Mouse (Mus musculus): ENCODE measurements around the gene Fbln7. TPM values are rescaled to one million over a fixed set of nuclear protein-coding genes. Genes with fewer than 3 reads are reported as not detected.

Fbln7 gene
- total and polyA plus RNA-seq, 3 experiments = not detected

- H3K9me3 ChIP-seq (replicated peaks; ENCODE audit: insufficient read depth, low read length) = no peaks in the 10 kb centered on the region
- DNase-seq (ENCODE audit: low read depth, low spot score) = no peak
- TF ChIP-seq GATA1 (IDR thresholded peaks at IDR 0.05; ENCODE audit: low read depth, low read length) (no peak), SIN3A (IDR thresholded peaks at IDR 0.05; ENCODE audit: low read length) (no peak), TAL1 (IDR thresholded peaks at IDR 0.05; ENCODE audit: low read length) (no peak), RCOR1 (IDR thresholded peaks at IDR 0.05; ENCODE audit: low read depth, low read length) (no peak), NRF1 (IDR thresholded peaks at IDR 0.05; ENCODE audit: insufficient read depth, low read depth, low read length, poor library complexity, severe bottlenecking) (no peak), TCF12 (IDR thresholded peaks at IDR 0.05; ENCODE audit: low read depth, low read length) (no peak), TBP (IDR thresholded peaks at IDR 0.05; ENCODE audit: low read depth, low read length) (no peak), CHD1 (IDR thresholded peaks at IDR 0.05; ENCODE audit: low read depth, low read length) (no peak), MXI1 (IDR thresholded peaks at IDR 0.05; ENCODE audit: low read depth, low read length) (no peak), CHD2 (IDR thresholded peaks at IDR 0.05; ENCODE audit: low read length) (no peak)
- no peaks in the 10 kb centered on the region for H3K4me1 ChIP-seq (ENCODE audit: control insufficient read depth in 1 of 2, insufficient read depth in 2 of 2, low read length in 2 of 2)
- H3K4me3 ChIP-seq (ENCODE audit: control insufficient read depth in 1 of 2, insufficient read depth in 1 of 2, low read depth in 2 of 2, low read length in 2 of 2) = no peak overlapping the region
- 0 out of 2 replicates have a peak, but pooled peaks cover 2% of the 10 kb centered on the region for H3K79me2 ChIP-seq (ENCODE audit: control insufficient read depth, insufficient read depth, low read length, poor library complexity)
- H3K9ac ChIP-seq (ENCODE audit: control insufficient read depth, low read depth, low read length, poor library complexity, severe bottlenecking) = no peak overlapping the region
- H3K27ac ChIP-seq (ENCODE audit: control insufficient read depth, low read depth, low read length) = no peak overlapping the region
- no peaks in the 10 kb centered on the region for H3K27me3 ChIP-seq (ENCODE audit: control insufficient read depth in 1 of 2, insufficient read depth in 2 of 2, low read length in 2 of 2)
- no peaks in the 10 kb centered on the region; a peak in 2 of 4 replicates for H3K36me3 ChIP-seq (ENCODE audit: control insufficient read depth in 1 of 2, insufficient read depth in 2 of 2, low read length in 2 of 2)
Measured at GRCm38 (mm10) chr2:128936256-128936655, 73.5 kb downstream of the Fbln7 start.

GRCm38 (mm10) chr2:128943538-128944528, 81.1 kb downstream of the Fbln7 start, which contains the start of gene Zc3h8:
Zc3h8 (minus strand) TSS chr2:128944077.
- DNase-seq (ENCODE audit: low read depth, low spot score) = peak; percentile 98
- no peaks in the 10 kb centered on the region for H3K27me3 ChIP-seq (ENCODE audit: control insufficient read depth in 1 of 2, insufficient read depth in 2 of 2, low read length in 2 of 2)
- peak within 1 kb of the TSS; percentile 80 for H3K27ac ChIP-seq (ENCODE audit: control insufficient read depth, low read depth, low read length)
- TF ChIP-seq MYC (IDR thresholded peaks at IDR 0.05; ENCODE audit: low read depth, low read length) (peak; percentile 93), RAD21 (IDR thresholded peaks at IDR 0.05; ENCODE audit: low read depth, low read length) (no peak), GATA1 (IDR thresholded peaks at IDR 0.05; ENCODE audit: low read depth, low read length) (no peak), HCFC1 (IDR thresholded peaks at IDR 0.05; ENCODE audit: low read depth, low read length) (peak; percentile 66), MAZ (IDR thresholded peaks at IDR 0.05; ENCODE audit: low read depth, low read length) (peak; percentile 7; the same call in 1 of the 2 replicates), MXI1 (IDR thresholded peaks at IDR 0.05; ENCODE audit: low read depth, low read length) (peak; percentile 76), NRF1 (IDR thresholded peaks at IDR 0.05; ENCODE audit: insufficient read depth, low read depth, low read length, poor library complexity, severe bottlenecking) (peak; percentile 91), UBTF (IDR thresholded peaks at IDR 0.05; ENCODE audit: borderline replicate concordance, insufficient read depth, low read depth, low read length) (0 out of 2 replicates have a peak, but pooled peaks have one; percentile 6), E2F4 (IDR thresholded peaks at IDR 0.05; ENCODE audit: borderline replicate concordance, low read depth, low read length) (peak; percentile 75; the same call in 1 of the 2 replicates), POLR2AphosphoS2 (IDR thresholded peaks at IDR 0.05; ENCODE audit: low read length) (peak; percentile 89), TCF12 (IDR thresholded peaks at IDR 0.05; ENCODE audit: low read depth, low read length) (peak; percentile 38), EP300 (IDR thresholded peaks at IDR 0.05; ENCODE audit: low read depth in 1 of 2, low read length in 2 of 2) (no peak), KAT2A (conservative IDR thresholded peaks at IDR 0.05; ENCODE audit: low read depth, low read length) (no peak), BHLHE40 (IDR thresholded peaks at IDR 0.05; ENCODE audit: borderline replicate concordance, low read depth, low read length) (peak; percentile 87), JUND (IDR thresholded peaks at IDR 0.05; ENCODE audit: low read depth, low read length) (no peak), ETS1 (IDR thresholded peaks at IDR 0.05; ENCODE audit: low read depth, low read length) (0 out of 2 replicates have a peak, but pooled peaks have one; percentile 5), ZKSCAN1 (IDR thresholded peaks at IDR 0.05; ENCODE audit: low read depth, low read length) (no peak), USF2 (IDR thresholded peaks at IDR 0.05; ENCODE audit: borderline replicate concordance in 1 of 2, insufficient read depth in 1 of 2, low read depth in 1 of 2, low read length in 2 of 2) (no peak), TBP (IDR thresholded peaks at IDR 0.05; ENCODE audit: low read depth, low read length) (peak; percentile 86), POLR2A (IDR thresholded peaks at IDR 0.05; ENCODE audit: control insufficient read depth in 1 of 2, insufficient read depth in 1 of 2, low read depth in 1 of 2, low read length in 2 of 2, poor library complexity in 1 of 2) (peak; percentile 33 to 96; a peak in 3 of 4 replicates), MAFK (IDR thresholded peaks at IDR 0.05; ENCODE audit: borderline replicate concordance, low read depth, low read length) (no peak), TAL1 (IDR thresholded peaks at IDR 0.05; ENCODE audit: low read length) (no peak), ZMIZ1 (IDR thresholded peaks at IDR 0.05; ENCODE audit: low read depth, low read length) (peak; percentile 73; the same call in 1 of the 2 replicates)

More at GRCm38 (mm10) chr2:128943538-128944528, 81.1 kb downstream of the Fbln7 start, which contains the start of gene Zc3h8:
- H3K79me2 ChIP-seq (ENCODE audit: control insufficient read depth, insufficient read depth, low read length, poor library complexity) = peaks cover 5% of the 10 kb centered on the region; the same call in 1 of the 2 replicates
- peak within 1 kb of the TSS; percentile 46 to 82 for H3K4me3 ChIP-seq (ENCODE audit: control insufficient read depth in 1 of 2, insufficient read depth in 1 of 2, low read depth in 2 of 2, low read length in 2 of 2)
- peak within 1 kb of the TSS; percentile 76 for H3K9ac ChIP-seq (ENCODE audit: control insufficient read depth, low read depth, low read length, poor library complexity, severe bottlenecking)
- H3K36me3 ChIP-seq (ENCODE audit: control insufficient read depth in 1 of 2, insufficient read depth in 2 of 2, low read length in 2 of 2) = peaks cover 0 to 5% of the 10 kb centered on the region in 2 experiments; a peak in 3 of 4 replicates
- H3K4me1 ChIP-seq (ENCODE audit: control insufficient read depth in 1 of 2, insufficient read depth in 2 of 2, low read length in 2 of 2) = peaks cover 2 to 3% of the 10 kb centered on the region in 2 experiments; a peak in 3 of 4 replicates
- H3K9me3 ChIP-seq (replicated peaks; ENCODE audit: insufficient read depth, low read length) = no peaks in the 10 kb centered on the region
